Mouse (Mus musculus) liver, embryonic 14.5 days (tissue): Measurements from ENCODE around the gene Opcml. TPM values are rescaled to one million over a fixed set of nuclear protein-coding genes. Genes with fewer than 3 reads are reported as not detected.

ENCODE experiments used
- ATAC-seq: fragments of 200-750 bp; cut with Nextera tagmentation; 2 replicates; pipeline ENCODE4 v1.8.0; 2017; ENCODE audit warnings: moderate number of reproducible peaks, mild to moderate bottlenecking, moderate library complexity; ENCODE audit not compliant: insufficient read depth
- DNase-seq, 3 experiments: peaks; one replicate each; pipeline ENCODE4 v3.0.0-alpha.2; 2012 to 2013; ENCODE audit warnings: low read depth in 3 of 3, low spot score in 3 of 3
- H3K27ac ChIP-seq: fragments of 300-500 bp; sonication (generic); 2 replicates; pipeline ENCODE4 v1.5.1; 2014; ENCODE audit warnings: moderate library complexity, mild to moderate bottlenecking, control low read depth, inconsistent platforms
- H3K27me3 ChIP-seq: fragments of 300-500 bp; sonication (generic); 2 replicates; pipeline ENCODE4 v1.6.1; 2014; ENCODE audit warnings: mild to moderate bottlenecking, low read length, moderate library complexity; ENCODE audit not compliant: control insufficient read depth, insufficient read depth
- H3K36me3 ChIP-seq: fragments of 300-500 bp; sonication (generic); replicated peaks from 2 replicates; pipeline ENCODE4 v1.6.1; 2014; ENCODE audit warnings: low read depth; ENCODE audit not compliant: control insufficient read depth, insufficient read depth
- H3K4me1 ChIP-seq, 2 experiments: fragments of 200-500 bp in 1 of 2; fragments of 300-500 bp in 1 of 2; sonication (generic) in 1 of 2; replicated peaks; 2 replicates each; pipeline ENCODE4 v1.6.1; 2012 to 2014; ENCODE audit warnings: antibody characterized with exemption in 1 of 2, inconsistent platforms in 1 of 2, low read length in 1 of 2; ENCODE audit not compliant: control insufficient read depth in 2 of 2, insufficient read depth in 2 of 2
- H3K4me2 ChIP-seq: fragments of 300-500 bp; sonication (generic); 2 replicates; pipeline ENCODE4 v1.6.1; 2014; ENCODE audit warnings: low read depth, mild to moderate bottlenecking, control low read depth, moderate library complexity
- H3K4me3 ChIP-seq, 2 experiments: fragments of 200-500 bp in 1 of 2; fragments of 300-500 bp in 1 of 2; sonication (generic) in 1 of 2; 2 replicates each; pipeline ENCODE4 v1.5.1; 2012 to 2014; ENCODE audit warnings: low read depth in 2 of 2, low read length in 2 of 2, mild to moderate bottlenecking in 2 of 2, control low read depth in 1 of 2, inconsistent platforms in 1 of 2, moderate library complexity in 1 of 2; ENCODE audit not compliant: insufficient read depth in 1 of 2
- H3K9ac ChIP-seq: fragments of 300-500 bp; sonication (generic); replicated peaks from 2 replicates; pipeline ENCODE4 v1.6.1; 2014; ENCODE audit warnings: mild to moderate bottlenecking, control low read depth, moderate library complexity
- H3K9me3 ChIP-seq: fragments of 300-500 bp; sonication (generic); 2 replicates; pipeline ENCODE4 v1.6.1; 2016; ENCODE audit warnings: low read length, mixed read lengths; ENCODE audit not compliant: control insufficient read depth
- CTCF ChIP-seq: IDR thresholded peaks from 2 replicates; pipeline ENCODE4 v1.5.1; 2016; ENCODE audit warnings: antibody characterized with exemption, low read depth, control low read depth
- EP300 ChIP-seq: IDR thresholded peaks from 2 replicates; pipeline ENCODE4 v1.6.1; 2016; ENCODE audit warnings: antibody characterized with exemption, low read depth
- WGBS: fragments of 180-500 bp; shearing (Covaris S2); extraction: QIAGEN DNeasy Blood & Tissue Kit; methylation state at CpG from one replicate; pipeline ENCODE4 v1.1.7; 2014; ENCODE audit not compliant: insufficient replicate concordance; 5-methylcytosine and 5-hydroxymethylcytosine counted together
- polyA plus RNA-seq, 2 experiments: library from polyadenylated mRNA; depleted of rRNA in 1 of 2; stranded (reverse) in 1 of 2; unstranded in 1 of 2; fragments of >200 nt; fragmentation: Nextera tagmentation in 1 of 2; extraction: Ambion mirVana in 1 of 2; gene quantifications; 2 replicates each; pipeline versions ENCODE4 v1.2.1 to v1.2.3; 2012 to 2014

Opcml gene
- polyA plus RNA-seq, 2 experiments, result 0.03 TPM; not detected in 1

DNA sequence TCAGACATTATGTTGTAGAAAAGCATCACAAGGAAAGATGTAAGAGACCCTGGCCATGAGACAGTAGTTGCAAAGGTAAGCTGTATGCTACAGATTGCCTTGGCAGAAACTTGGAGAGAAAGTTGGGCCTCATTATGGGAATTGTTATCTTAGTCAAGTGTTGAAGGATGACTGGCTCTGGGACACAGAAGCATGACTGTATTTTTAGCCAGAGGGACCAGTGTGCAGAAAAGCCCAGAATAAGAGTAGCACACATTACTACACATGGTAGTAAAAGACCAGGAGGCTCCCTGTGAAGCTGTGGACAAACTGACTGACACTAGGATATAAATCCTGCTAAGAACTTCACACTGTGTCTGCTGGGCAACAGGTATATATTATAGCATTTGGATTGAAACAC lies 1016.1 kb downstream of the Opcml start:
- Histone ChIP-seq H3K4me1 (no peaks in the 10 kb centered on the region), H3K27me3 (no peaks in the 10 kb centered on the region), H3K9ac (no peak overlapping the region), H3K4me3 (no peak overlapping the region), H3K9me3 (no peaks in the 10 kb centered on the region), H3K27ac (no peak overlapping the region), H3K4me2 (no peak overlapping the region), H3K36me3 (no peaks in the 10 kb centered on the region)
- no peak for DNase-seq
- TF ChIP-seq EP300, result no peak
- no peak for TF ChIP-seq CTCF
- no peak for ATAC-seq

DNA sequence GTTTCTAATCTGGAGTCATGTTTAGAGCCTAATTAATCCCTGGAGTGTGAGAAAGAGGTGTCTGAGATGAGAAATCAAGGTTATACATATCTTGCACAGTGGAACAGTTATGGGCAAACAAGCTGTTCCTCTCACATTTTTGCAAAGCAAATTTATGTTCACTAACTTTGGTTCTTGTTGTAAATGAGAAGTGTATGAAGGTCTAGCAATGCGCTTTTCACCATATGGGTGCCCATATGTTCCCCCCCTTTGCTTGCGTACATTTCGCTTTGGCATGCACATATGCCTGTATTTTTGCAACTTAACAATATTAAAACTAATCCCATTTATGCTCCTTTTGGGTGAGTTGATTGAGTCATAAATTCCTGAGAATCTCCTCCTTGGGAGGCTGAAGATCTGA lies 1031.5 kb downstream of the Opcml start:
- no peaks in the 10 kb centered on the region for H3K4me1 ChIP-seq
- no peak overlapping the region for H3K27ac ChIP-seq
- no peak overlapping the region for H3K4me2 ChIP-seq
- no peaks in the 10 kb centered on the region for H3K9me3 ChIP-seq
- no peak for DNase-seq
- H3K36me3 ChIP-seq, result no peaks in the 10 kb centered on the region
- H3K4me3 ChIP-seq, result no peak overlapping the region
- ATAC-seq, result no peak
- no peaks in the 10 kb centered on the region for H3K27me3 ChIP-seq
- TF ChIP-seq CTCF (no peak), EP300 (no peak)
- WGBS, result 81% methylated on average over 3 of the region's 3 CpGs
- no peak overlapping the region for H3K9ac ChIP-seq

- TF ChIP-seq EP300, result no peak
- TF ChIP-seq CTCF, result no peak
- ATAC-seq, result no peak
- Histone ChIP-seq H3K4me2 (no peak overlapping the region), H3K36me3 (no peaks in the 10 kb centered on the region), H3K9ac (no peak overlapping the region), H3K27me3 (no peaks in the 10 kb centered on the region), H3K4me3 (no peak overlapping the region), H3K9me3 (no peaks in the 10 kb centered on the region), H3K27ac (no peak overlapping the region), H3K4me1 (no peaks in the 10 kb centered on the region)
- 37% methylated on average over 5 of the region's 5 CpGs for WGBS
- DNase-seq, result no peak
Observed at GRCm38 (mm10) chr9:28822466-28822865, 1031.9 kb downstream of the Opcml start.

GRCm38 (mm10) chr9:28825821-28826220 lies 1035.2 kb downstream of the Opcml start:
- H3K9ac ChIP-seq, result no peak overlapping the region
- no peak for DNase-seq
- no peak for ATAC-seq
- no peaks in the 10 kb centered on the region for H3K27me3 ChIP-seq
- no peak overlapping the region for H3K4me3 ChIP-seq
- H3K4me1 ChIP-seq, result no peaks in the 10 kb centered on the region
- H3K27ac ChIP-seq, result no peak overlapping the region
- H3K36me3 ChIP-seq, result no peaks in the 10 kb centered on the region
- 61% methylated on average over 2 of the region's 2 CpGs for WGBS
- no peaks in the 10 kb centered on the region for H3K9me3 ChIP-seq
- no peak for TF ChIP-seq CTCF
- TF ChIP-seq EP300, result no peak
- H3K4me2 ChIP-seq, result no peak overlapping the region

DNA sequence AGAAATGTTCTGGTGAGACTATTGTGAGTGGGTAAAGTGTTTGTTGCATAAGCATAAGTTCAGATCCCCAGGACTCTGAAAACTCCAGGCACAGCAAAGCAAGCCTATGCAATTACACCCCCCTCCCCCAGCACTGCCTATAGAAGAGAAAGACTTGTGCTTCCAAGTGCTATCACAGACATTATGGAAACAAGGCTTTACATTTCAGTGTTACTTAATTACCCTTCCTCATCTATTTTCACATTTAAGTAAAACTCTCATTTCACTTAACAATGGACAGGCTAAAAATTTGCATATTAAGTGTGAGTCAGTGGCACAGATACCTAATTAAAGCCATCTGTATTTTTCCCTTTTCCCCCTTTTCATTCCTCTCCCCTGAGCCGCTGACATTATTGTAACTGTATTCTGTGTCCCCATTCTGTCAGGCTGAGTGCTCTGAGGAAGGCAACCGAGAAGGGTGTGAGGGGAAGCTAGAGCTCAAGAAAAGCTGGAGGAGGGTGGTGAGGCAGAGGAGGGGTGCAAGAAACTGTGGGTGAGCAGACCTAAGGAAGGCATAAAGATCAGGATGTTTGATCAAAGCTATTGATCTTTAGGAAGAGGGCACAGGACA lies 1055.5 kb downstream of the Opcml start:
- Histone ChIP-seq H3K4me3 (no peak overlapping the region), H3K4me2 (no peak overlapping the region), H3K9me3 (no peaks in the 10 kb centered on the region), H3K27ac (no peak overlapping the region), H3K27me3 (no peaks in the 10 kb centered on the region), H3K9ac (no peak overlapping the region), H3K36me3 (no peaks in the 10 kb centered on the region), H3K4me1 (no peaks in the 10 kb centered on the region)
- no peak for DNase-seq
- 36% methylated on average over 2 of the region's 2 CpGs for WGBS
- ATAC-seq, result no peak
- no peak for TF ChIP-seq CTCF
- TF ChIP-seq EP300, result no peak
